Mouse (Mus musculus) embryonic facial prominence, embryonic 13.5 days (tissue): Measurements from ENCODE around the gene Vmn1r47. TPM values are rescaled to one million over a fixed set of nuclear protein-coding genes. Genes with fewer than 3 reads are reported as not detected.
"Not testable (repeated sequence)": the region's sequence is repeated elsewhere in the genome, so short reads cannot be mapped to it uniquely, and the experiment has no call there.

Source experiments
- ATAC-seq: fragments of 200-750 bp; cut with Nextera tagmentation; 2 replicates; pipeline ENCODE4 v1.8.0; 2017; ENCODE audit warnings: low read depth; ENCODE audit not compliant: insufficient number of reproducible peaks, insufficient read depth, low FRiP score, low TSS enrichment
- H3K27ac ChIP-seq: fragments of 300-500 bp; sonication (generic); 2 replicates; pipeline ENCODE4 v1.5.1; 2015; ENCODE audit warnings: moderate library complexity, mild to moderate bottlenecking, inconsistent platforms
- H3K27me3 ChIP-seq: fragments of 300-500 bp; sonication (generic); 2 replicates; pipeline ENCODE4 v1.6.1; 2015; ENCODE audit warnings: mild to moderate bottlenecking, inconsistent platforms
- H3K36me3 ChIP-seq: fragments of 300-500 bp; sonication (generic); 2 replicates; pipeline ENCODE4 v1.6.1; 2015; ENCODE audit warnings: mild to moderate bottlenecking, inconsistent platforms
- H3K4me1 ChIP-seq: fragments of 300-500 bp; sonication (generic); 2 replicates; pipeline ENCODE4 v1.6.1; 2015; ENCODE audit warnings: inconsistent platforms
- H3K4me2 ChIP-seq: fragments of 300-500 bp; sonication (generic); 2 replicates; pipeline ENCODE4 v1.6.1; 2015; ENCODE audit warnings: moderate library complexity, mild to moderate bottlenecking, inconsistent platforms
- H3K4me3 ChIP-seq: fragments of 300-500 bp; sonication (generic); 2 replicates; pipeline ENCODE4 v1.5.1; 2015; ENCODE audit warnings: mild to moderate bottlenecking, inconsistent platforms
- H3K9ac ChIP-seq: fragments of 300-500 bp; sonication (generic); 2 replicates; pipeline ENCODE4 v1.6.1; 2015; ENCODE audit warnings: mild to moderate bottlenecking, inconsistent platforms
- H3K9me3 ChIP-seq: fragments of 300-500 bp; sonication (generic); 2 replicates; pipeline ENCODE4 v1.6.1; 2016; ENCODE audit warnings: inconsistent platforms
- WGBS: fragments of 180-500 bp; shearing (Covaris S2); methylation state at CpG from one replicate; pipeline ENCODE4 v1.1.7; 2015; ENCODE audit warnings: mixed read lengths; 5-methylcytosine and 5-hydroxymethylcytosine counted together
- polyA plus RNA-seq: library from polyadenylated mRNA; unstranded; fragments of >200 nt; fragmentation: Nextera tagmentation; extraction: Ambion mirVana; gene quantifications from 2 replicates; pipeline ENCODE4 v1.2.1, GENCODE M21; 2015

Vmn1r47 gene
- not detected in 2 replicates for polyA plus RNA-seq

- not testable (repeated sequence) for H3K4me1 ChIP-seq, H3K9me3 ChIP-seq, ATAC-seq, H3K4me2 ChIP-seq, H3K4me3 ChIP-seq, H3K27me3 ChIP-seq, H3K27ac ChIP-seq, H3K9ac ChIP-seq, H3K36me3 ChIP-seq
- WGBS: 97% methylated on average over 1 of the region's 1 CpGs
Observed at GRCm38 (mm10) chr6:90015847-90016246, at the start of gene Vmn1r47. Vmn1r47 (plus strand) TSS chr6:90016147.

- H3K4me3 ChIP-seq: no peak overlapping the region
- no peaks in the 10 kb centered on the region for H3K27me3 ChIP-seq
- no peak overlapping the region for H3K9ac ChIP-seq
- no peak overlapping the region for H3K27ac ChIP-seq
- H3K4me2 ChIP-seq: no peak overlapping the region
- no peaks in the 10 kb centered on the region; the same call in 1 of the 2 replicates for H3K9me3 ChIP-seq
- H3K4me1 ChIP-seq: no peaks in the 10 kb centered on the region
- no peak for ATAC-seq
- no peaks in the 10 kb centered on the region for H3K36me3 ChIP-seq
Observed at GRCm38 (mm10) chr6:89966341-89966740, 49.6 kb upstream of the Vmn1r47 start.

- WGBS: 61% methylated on average over 2 of the region's 2 CpGs
- no peak for ATAC-seq
- H3K9me3 ChIP-seq: peaks cover 5% of the 10 kb centered on the region; the same call in 1 of the 2 replicates
- H3K4me2 ChIP-seq: no peak within 1 kb of the TSS
- H3K27ac ChIP-seq: no peak within 1 kb of the TSS
- H3K9ac ChIP-seq: no peak within 1 kb of the TSS
- H3K36me3 ChIP-seq: no peaks in the 10 kb centered on the region
- no peak within 1 kb of the TSS for H3K4me3 ChIP-seq
- H3K27me3 ChIP-seq: no peaks in the 10 kb centered on the region
- H3K4me1 ChIP-seq: no peaks in the 10 kb centered on the region
Observed at GRCm38 (mm10) chr6:89969013-89969412, 46.9 kb upstream of the Vmn1r47 start, which contains the start of gene Vmn1r46. Vmn1r46 (plus strand) TSS chr6:89969313.

GRCm38 (mm10) chr6:89985989-89986388 lies 30.0 kb upstream of the Vmn1r47 start:
- H3K27ac ChIP-seq: no peak overlapping the region
- H3K4me3 ChIP-seq: no peak overlapping the region
- H3K9ac ChIP-seq: no peak overlapping the region
- 19% methylated on average over 1 of the region's 1 CpGs for WGBS
- no peaks in the 10 kb centered on the region for H3K36me3 ChIP-seq
- H3K4me2 ChIP-seq: no peak overlapping the region
- H3K9me3 ChIP-seq: peaks cover under 1% of the 10 kb centered on the region; the same call in 1 of the 2 replicates
- H3K27me3 ChIP-seq: no peaks in the 10 kb centered on the region
- no peaks in the 10 kb centered on the region for H3K4me1 ChIP-seq
- no peak for ATAC-seq

GRCm38 (mm10) chr6:90036741-90037140 lies 20.8 kb downstream of the Vmn1r47 start, which contains the start of gene Vmn1r48:
Vmn1r48 (minus strand) TSS chr6:90036841.
- ATAC-seq, H3K4me2 ChIP-seq: not testable (repeated sequence)
- no CpG with 5 or more reads among the region's 2 CpGs for WGBS

More at GRCm38 (mm10) chr6:90036741-90037140, 20.8 kb downstream of the Vmn1r47 start, which contains the start of gene Vmn1r48:
- H3K4me3 ChIP-seq, H3K27me3 ChIP-seq, H3K9ac ChIP-seq, H3K9me3 ChIP-seq, H3K36me3 ChIP-seq, H3K4me1 ChIP-seq, H3K27ac ChIP-seq: not testable (repeated sequence)

Other genes starting within 250 kb of the Vmn1r47 start
- gene Vmn1r42, start 139.7 kb upstream of the Vmn1r47 start, polyA plus RNA-seq: not detected in 2 replicates
- gene Vmn1r43, start 139.7 kb upstream of the Vmn1r47 start, polyA plus RNA-seq: not detected in 2 replicates
- gene Vmn1r44, start 132.5 kb upstream of the Vmn1r47 start, polyA plus RNA-seq: not detected in 2 replicates
- gene Vmn1r45, start 75.5 kb upstream of the Vmn1r47 start, polyA plus RNA-seq: not detected in 2 replicates
- gene Vmn1r46, start 46.8 kb upstream of the Vmn1r47 start, polyA plus RNA-seq: not detected in 2 replicates
- gene Vmn1r48, start 20.7 kb downstream of the Vmn1r47 start, polyA plus RNA-seq: not detected in 2 replicates
- not detected in 2 replicates for gene Vmn1r49, start 62.4 kb downstream of the Vmn1r47 start, polyA plus RNA-seq
- not detected in 2 replicates for gene Vmn1r50, start 85.3 kb downstream of the Vmn1r47 start, polyA plus RNA-seq
- not detected in 2 replicates for gene Vmn1r51, start 106.4 kb downstream of the Vmn1r47 start, polyA plus RNA-seq
- gene Vmn1r52, start 158.7 kb downstream of the Vmn1r47 start, polyA plus RNA-seq: not detected in 2 replicates
- gene V1ra8, start 186.6 kb downstream of the Vmn1r47 start, polyA plus RNA-seq: not detected in 2 replicates
- gene Vmn1r53, start 208.3 kb downstream of the Vmn1r47 start, polyA plus RNA-seq: not detected in 2 replicates
- not detected in 2 replicates for gene Vmn1r54, start 230.2 kb downstream of the Vmn1r47 start, polyA plus RNA-seq